Mouse (Mus musculus): ENCODE results near the gene Glrx2.

Glrx2 gene

DNA sequence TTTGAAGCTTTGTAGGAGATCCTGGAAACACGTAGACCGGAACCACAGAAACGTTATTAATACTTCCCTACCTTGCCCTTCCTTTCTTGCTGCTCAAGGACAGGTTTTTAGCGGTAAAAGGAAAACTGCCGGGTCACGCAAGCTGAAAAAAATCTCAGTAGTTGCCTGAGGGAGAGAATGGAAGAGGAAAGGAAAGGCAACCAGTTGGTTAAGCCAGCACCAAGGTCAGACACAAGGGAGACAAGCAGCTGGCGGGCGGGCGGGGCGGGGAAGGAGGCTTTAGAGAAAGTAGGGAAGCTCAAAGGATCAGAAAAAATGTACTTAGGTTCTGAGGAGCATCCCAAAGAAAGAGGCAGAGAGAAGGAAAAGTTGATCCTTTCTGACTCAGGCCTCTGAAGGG is 29.7 kb downstream of the Glrx2 start:
- no peak for DNase-seq (ENCODE audit: low read depth, low spot score)

DNA sequence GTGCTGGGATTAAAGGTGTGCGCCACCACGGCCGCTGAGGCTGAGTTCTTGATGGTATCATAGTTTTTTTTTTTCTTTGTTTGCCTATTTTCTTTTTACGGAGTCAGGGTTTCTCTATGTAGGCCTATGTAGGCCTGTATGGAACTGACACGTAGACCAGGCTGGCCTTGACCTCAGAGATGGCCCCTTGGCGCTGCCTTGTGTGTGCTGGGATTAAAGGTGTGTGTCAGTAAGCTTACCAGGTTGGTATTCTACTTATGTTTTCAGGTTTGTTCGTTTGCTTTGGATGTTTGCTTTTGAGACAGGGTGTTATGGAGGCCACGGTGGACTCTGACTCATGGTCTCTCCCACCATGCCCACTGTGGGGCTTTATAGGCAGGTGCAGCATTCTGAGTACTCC is 46.0 kb downstream of the Glrx2 start:
- DNase-seq (ENCODE audit: low read depth, low spot score) = no peak

DNA sequence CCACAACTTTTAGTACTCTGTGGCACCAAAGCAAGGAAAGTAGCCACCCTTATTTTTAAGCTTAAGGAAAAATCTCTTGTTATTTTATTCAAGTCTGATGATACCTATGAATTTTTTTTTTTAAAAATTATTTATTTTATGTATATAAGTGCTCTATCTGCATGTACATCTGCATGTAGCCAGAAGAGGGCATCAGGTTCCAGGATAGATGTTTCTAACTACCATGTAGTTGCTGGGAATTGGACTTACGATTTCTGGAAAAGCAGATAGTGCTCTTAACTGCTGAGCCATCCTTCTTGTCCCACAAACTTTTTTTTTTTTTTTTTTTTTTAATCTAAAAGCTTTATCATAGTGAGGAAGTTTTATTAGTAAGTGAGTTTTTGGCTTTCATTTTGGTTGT is 48.3 kb downstream of the Glrx2 start:
- DNase-seq (ENCODE audit: low read depth, low spot score) = no peak

DNA sequence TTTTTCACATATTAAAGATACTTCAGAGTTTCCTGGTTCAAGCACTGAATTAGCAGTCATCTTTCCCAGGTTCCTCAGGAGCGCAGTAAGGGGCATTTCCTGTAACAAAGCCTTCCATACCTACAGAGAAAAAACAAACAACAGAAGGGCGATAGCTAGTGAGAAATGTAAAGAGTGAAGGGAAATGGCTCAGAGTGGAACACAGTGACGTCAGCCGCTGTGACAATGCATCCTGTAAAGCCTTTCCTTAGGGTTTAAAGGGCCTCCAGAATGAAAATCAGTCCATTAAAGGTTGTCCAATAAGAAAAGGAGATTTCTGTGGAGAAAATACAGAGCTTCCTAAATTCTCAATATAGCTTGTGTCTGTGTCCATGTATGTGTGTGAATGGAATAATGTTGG is 49.7 kb downstream of the Glrx2 start:
- no peak for DNase-seq (ENCODE audit: low read depth, low spot score)

DNA sequence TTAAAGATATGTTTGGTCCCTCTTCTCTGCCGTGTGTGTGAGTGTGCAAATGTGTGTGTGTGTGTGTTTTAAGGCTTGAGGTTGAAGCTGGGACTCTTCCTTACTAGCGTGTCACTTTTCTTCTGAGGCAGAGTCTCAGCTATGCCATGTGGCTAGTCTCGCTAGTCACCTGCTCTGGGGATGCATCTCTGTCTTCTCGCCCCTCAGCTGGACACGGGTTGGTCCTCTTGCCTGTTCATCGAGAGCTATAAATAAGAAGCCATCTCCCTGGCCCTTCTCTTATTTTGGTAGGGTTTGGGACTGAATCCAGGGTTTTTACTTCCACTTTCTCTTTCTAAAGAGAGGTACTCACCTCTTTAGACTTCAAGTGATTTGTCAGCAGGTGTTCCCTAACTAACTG is 50.1 kb downstream of the Glrx2 start:
- no peak for DNase-seq (ENCODE audit: low read depth, low spot score)

DNA sequence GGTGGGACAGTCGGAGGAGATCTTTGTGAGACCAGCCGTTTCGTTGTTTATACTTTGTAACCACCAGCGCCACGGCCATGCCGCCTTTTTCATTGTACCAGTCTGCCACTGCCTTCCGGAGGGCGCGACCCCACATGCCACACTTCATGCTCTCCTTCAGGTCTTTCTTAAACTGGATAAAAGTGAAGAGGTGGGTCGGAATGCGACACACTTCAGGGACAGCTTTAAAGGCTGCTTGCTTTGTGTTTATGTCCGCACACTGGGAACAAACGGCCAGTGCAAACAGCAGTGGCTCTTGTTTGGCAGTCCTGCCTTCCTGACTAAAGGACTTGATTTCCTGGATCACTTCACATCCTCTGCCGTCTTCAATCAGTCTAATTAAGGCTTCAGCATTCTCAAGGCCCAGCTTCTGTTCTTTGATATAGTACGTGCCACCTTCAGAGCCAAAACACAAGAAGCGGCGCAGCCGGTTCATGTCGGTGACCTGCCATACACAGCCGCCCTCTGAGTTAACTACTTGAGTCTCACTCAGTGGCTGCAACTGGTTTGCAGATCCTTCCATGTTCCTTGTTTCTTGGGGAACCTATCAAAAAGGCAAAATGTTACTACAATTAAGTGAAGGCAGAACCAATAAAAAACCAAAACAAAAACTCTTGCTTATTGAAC is 54.4 kb downstream of the Glrx2 start:
- no peak for DNase-seq (ENCODE audit: low read depth, low spot score)

DNA sequence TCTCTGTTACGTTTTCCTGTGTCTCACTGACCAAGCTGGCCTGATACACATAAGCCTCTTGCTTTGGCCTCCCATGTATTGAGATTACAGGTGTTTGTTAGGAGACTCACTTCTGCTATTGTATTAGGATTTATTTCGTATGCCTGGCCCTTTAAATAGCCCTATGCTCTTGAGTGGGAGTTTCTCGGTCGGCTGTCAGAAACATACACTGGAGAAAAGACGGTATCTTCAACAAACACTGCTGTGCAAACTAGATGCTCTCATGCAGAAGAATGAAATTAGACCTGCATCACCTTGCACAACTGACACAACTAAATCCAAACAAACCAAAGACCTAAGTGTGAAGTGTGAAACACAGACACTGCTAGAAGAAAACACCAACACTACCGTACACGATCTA is 56.9 kb downstream of the Glrx2 start:
- DNase-seq (ENCODE audit: low read depth, low spot score) = no peak

DNA sequence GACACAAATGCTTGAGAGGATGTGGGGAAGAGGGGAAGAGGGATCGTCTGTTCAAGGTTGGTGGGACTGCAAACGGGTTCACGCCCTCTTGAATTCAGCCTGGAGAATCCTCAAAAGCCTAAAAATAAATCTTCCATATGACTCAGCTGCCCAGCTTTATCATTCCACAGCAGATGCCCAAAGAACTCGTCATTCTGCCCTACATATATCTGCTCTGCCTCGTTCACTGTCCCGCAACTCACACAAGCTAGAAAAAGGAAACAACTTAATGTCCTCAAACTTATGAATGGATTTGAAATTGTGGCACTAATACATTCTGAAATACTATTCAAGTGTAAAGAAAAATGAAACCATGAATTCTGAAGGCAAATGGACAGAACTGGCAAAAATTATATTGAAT is 57.8 kb downstream of the Glrx2 start:
- DNase-seq (ENCODE audit: low read depth, low spot score) = no peak

DNA sequence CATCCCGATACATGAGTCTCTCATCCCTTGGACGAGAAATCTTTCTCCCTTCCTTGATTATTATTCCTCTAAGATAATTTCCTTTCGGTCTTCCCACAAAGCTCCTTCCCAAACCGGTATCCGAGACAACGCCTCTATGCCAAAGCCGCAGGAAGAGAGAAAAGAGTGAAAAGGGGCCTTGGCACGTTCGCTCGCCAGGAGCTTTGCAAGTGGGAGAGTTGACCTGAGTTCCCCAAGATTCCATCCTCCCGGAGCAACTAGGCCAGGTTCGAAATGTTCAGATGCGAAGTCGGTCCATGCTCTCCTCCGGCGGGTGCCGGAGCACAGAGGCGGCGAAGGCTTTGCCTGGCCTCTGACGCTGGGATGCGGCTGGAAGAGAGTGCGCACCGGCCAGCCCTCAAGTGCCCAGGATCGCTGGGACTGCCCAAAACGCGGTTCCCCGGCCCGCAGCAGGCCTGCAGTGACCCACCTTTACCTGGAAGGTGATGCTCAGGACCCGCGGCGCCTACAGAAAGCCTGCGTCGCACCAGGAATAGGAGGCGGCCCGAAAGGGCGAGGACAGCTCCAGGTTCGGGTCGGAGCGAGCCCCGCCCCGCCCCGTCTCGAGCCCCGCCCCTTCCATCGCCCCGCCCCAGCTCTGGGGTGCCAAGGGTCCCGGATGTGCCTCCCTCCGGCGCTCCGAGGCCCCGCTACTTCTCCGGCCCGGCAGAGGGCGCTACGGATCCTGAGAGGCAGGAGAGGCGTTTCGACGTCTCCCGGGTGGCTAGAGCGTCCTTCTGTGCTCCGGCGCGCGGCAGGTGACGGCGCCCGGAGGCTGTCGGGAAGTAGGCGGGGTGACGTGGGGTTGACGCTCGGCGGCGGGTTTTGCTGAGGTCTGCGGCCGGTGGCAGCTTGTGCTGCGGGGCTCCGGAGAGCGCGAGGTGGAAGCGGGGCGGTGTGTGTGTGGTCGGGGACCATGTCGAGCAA is 60.6 kb downstream of the Glrx2 start, which contains the start of the genes Trove2 and Uchl5:
Gene Trove2 (minus strand): TSS at position 623 of the 966 bp plus-strand sequence.
Gene Uchl5 (plus strand): TSS at position 827 of the 966 bp plus-strand sequence.
- peak; percentile 99 for DNase-seq (ENCODE audit: low read depth, low spot score)

DNA sequence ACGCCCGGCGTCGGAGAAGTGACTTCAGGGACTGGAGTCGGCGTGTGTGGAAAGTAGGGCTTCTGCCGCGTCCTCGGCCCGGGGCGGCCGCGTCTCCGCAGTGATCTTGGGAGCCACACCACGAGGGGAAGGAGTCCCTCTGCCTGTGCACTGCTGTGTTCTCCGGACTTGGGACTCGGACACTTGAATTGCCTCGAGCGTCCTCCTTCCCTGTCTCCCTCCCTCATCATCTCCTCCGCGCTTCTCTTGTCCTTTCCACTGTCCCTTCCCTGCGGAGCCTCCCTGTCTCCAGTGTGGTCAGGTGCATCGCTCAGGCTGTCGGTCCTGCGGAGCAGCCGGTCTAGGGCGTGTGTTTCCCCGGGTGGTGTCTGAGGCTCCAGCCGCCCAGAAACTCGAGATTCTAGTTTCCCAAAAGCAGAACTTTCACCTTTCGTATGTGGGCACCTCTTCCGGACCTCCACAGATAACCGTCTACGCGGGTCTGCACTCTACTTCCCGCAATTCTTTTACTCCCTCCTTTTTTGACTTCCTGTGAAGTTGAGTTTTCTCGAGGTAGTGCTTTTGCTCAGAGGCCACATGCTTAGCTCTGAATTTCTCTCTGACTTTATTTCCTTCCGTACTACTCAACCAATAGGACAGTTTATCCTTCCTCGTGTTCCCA is 61.5 kb downstream of the Glrx2 start:
- DNase-seq (ENCODE audit: low read depth, low spot score) = peak; percentile 49

DNA sequence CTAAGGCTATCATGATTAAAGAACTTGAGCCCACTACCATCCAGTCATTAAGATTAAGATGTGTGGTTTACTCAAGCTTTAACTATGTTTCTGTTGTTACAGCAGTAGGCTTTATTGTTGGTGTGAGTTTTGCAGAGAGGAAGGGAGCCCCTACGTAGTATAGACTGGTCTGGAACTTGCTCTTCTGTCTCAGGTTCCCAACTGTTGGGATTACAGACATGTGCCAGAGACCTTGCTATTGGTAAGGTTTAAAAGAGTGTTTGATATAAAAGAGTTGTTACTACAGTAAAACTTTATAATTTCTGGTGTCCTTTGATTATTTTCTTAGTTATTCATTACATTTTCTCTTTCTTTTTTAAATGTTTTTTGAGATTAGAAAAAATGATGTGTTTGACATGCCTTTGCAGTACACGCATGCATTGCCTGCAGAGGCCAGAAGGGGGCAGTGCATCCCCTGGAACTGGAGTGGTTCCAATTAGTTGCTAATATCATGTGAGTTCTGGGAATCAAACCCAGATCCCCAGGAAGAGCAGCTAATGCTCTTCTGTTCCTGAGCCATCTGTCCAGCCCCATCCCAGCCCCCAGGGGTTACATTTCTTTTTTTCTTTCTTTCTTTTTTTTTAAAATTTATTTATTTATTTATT is 72.6 kb downstream of the Glrx2 start:
- DNase-seq (ENCODE audit: low read depth, low spot score) = peak; percentile 55
